Mouse (Mus musculus): ENCODE results near the gene Atp6v0e2.

DNA sequence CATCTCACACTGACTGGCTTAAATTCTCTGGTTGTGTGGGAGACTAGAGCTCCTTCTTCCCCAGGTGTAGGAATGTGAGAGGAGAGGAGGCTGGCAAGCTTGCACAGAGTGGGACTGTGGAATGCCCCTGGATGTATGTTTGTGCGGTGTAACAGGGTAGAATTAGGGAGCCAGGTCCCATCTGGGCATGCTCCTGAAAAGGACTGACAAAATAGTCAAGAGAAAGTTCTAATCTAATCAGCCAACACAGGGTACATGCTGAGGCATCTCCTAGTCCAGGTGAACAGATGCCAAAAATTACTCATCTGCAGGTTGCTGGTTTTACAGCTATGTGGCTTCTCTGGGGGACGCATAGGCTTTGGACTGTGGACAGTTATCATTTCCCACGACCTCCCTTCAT, 18.5 kb downstream of the Atp6v0e2 start:
- no peak for TF ChIP-seq CTCF (IDR thresholded peaks at IDR 0.05; ENCODE audit: low read depth, low read length)
- TF ChIP-seq POLR2A (IDR thresholded peaks at IDR 0.05; ENCODE audit: borderline replicate concordance, low read depth, low read length), result no peak
